Mouse (Mus musculus): ENCODE results near the gene Msto1. TPM values are rescaled to one million over a fixed set of nuclear protein-coding genes. Genes with fewer than 3 reads are reported as not detected.
"Not testable (repeated sequence)": the region's sequence is repeated elsewhere in the genome, so short reads cannot be mapped to it uniquely, and the experiment has no call there.

Gene Msto1
- polyA plus RNA-seq, 1 experiment from 2014 or later: 68.9 TPM

DNA sequence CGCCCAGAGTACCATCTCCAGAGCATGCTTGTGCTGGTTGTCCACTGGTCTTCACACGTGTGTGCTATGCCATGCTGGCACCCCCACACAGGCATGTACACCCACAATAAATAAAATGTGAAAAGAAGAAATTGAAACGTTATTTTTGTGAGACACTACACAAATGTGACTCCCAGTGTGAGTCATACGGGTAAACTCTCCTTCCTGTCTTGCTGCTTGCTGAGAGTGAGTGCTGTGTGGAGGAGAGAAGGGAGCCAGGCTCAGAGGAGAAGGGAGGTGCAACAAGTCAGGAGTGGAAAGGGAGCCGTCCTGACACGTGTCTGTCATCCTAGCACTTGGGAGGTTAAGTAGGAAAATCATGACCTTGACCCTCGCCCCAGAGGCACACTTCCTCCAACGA is 46.6 kb downstream of the Msto1 start:
- WGBS: no CpG with 5 or more reads among the region's 8 CpGs

DNA sequence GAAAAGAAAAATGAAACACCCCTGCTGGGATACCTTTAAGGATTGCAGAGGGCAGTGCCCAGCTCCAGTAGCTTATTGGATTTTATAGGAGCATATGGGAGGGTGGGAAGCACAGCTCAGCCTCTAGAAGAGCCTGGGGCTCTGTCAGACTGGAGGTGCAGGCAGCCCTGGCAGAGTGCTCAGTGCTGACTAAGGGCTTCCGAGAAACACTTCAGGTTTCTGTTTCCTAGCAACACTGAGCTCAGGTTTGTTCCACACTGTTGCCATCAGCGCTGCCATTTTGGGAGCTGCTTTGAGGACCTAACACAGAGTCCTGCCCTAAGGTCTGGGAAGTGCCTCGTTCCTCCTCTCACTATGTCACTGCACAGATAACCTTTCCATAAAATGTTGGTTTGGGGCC is 47.1 kb downstream of the Msto1 start:
- not testable (repeated sequence) for H3K27ac ChIP-seq (replicated peaks); H3K9me3 ChIP-seq (replicated peaks); H3K27me3 ChIP-seq (ENCODE audit: low read depth, poor library complexity, severe bottlenecking); H3K4me1 ChIP-seq; DNase-seq (ENCODE audit: low spot score); H3K4me3 ChIP-seq
- WGBS: no CpG with 5 or more reads among the region's 3 CpGs
- peaks cover 52% of the 10 kb centered on the region for H3K36me3 ChIP-seq

More for the DNA sequence above, 46.6 kb downstream of the Msto1 start:
- peaks cover 47% of the 10 kb centered on the region for H3K36me3 ChIP-seq
- H3K27ac ChIP-seq (replicated peaks); H3K4me1 ChIP-seq; DNase-seq (ENCODE audit: low spot score); H3K4me3 ChIP-seq; H3K27me3 ChIP-seq (ENCODE audit: low read depth, poor library complexity, severe bottlenecking); H3K9me3 ChIP-seq (replicated peaks): not testable (repeated sequence)

DNA sequence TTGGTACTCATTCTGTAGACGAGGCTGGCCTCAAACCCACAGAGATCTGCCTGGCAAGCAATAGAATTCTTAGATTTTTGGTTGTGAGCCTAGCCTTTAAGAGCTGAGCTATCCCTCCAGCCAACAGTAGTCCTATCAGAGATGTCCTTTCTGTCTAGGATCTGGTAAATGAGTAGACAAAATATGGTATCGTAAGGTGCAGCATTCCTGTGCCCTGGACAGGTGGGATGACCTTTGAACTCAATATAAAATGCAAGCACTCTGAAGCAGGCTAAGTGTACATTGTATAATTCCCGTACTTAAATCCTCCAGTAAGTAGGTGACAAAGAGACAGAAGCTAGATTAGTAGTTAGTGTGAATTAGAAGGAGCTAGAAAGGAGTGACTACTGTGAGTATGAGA is 51.7 kb downstream of the Msto1 start:
- H3K27me3 ChIP-seq (ENCODE audit: low read depth, poor library complexity, severe bottlenecking): no peaks in the 10 kb centered on the region

DNA sequence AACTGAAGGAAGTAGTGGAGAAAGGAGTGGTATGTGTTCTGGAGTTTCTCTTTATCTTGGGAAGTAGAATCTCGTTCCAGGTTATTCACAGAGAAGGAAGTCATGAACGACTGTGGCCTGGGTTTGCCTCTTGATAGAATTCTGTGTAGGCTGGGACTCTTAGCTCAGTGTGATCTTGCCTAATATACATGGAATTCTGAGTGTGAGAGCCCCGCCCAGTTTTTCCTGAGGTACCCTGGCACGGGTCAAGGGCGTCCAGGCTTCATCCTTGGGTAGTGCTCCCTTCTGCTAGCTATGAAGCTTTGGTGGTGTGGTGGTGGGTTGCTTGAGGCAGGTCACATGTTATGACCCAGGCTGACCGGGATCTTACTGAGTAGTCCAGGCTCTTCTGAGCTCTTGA is 58.0 kb downstream of the Msto1 start:
- Histone ChIP-seq H3K4me1 (no peaks in the 10 kb centered on the region), H3K9me3 (replicated peaks) (no peaks in the 10 kb centered on the region), H3K4me3 (no peak overlapping the region), H3K27ac (replicated peaks) (no peak overlapping the region), H3K27me3 (ENCODE audit: low read depth, poor library complexity, severe bottlenecking) (no peaks in the 10 kb centered on the region), H3K36me3 (peaks cover 93% of the 10 kb centered on the region)
- no peak for DNase-seq (ENCODE audit: low spot score)
- WGBS: 96% methylated on average over 6 of the region's 6 CpGs

More for the DNA sequence above, 51.7 kb downstream of the Msto1 start:
- 93% methylated on average over 3 of the region's 3 CpGs for WGBS
- H3K4me1 ChIP-seq: no peaks in the 10 kb centered on the region
- no peak overlapping the region for H3K27ac ChIP-seq (replicated peaks)
- H3K36me3 ChIP-seq: peaks cover 95% of the 10 kb centered on the region
- no peaks in the 10 kb centered on the region for H3K9me3 ChIP-seq (replicated peaks)
- no peak for DNase-seq (ENCODE audit: low spot score)
- no peak overlapping the region for H3K4me3 ChIP-seq

Other genes starting within 250 kb of the Msto1 start
- gene Khdc4, start 228.2 kb downstream of the Msto1 start, polyA plus RNA-seq (2016; fragmentation: Nextera tagmentation; extraction: Ambion mirVana): 95.5 and 102 TPM in 2 replicates
- gene Rit1, start 197.2 kb downstream of the Msto1 start, polyA plus RNA-seq (2016; fragmentation: Nextera tagmentation; extraction: Ambion mirVana): 38.9 and 43.8 TPM in 2 replicates
- gene Syt11, start 138.8 kb downstream of the Msto1 start, polyA plus RNA-seq (2016; fragmentation: Nextera tagmentation; extraction: Ambion mirVana): 129 and 187 TPM in 2 replicates
- gene Gon4l, start 78.8 kb downstream of the Msto1 start, polyA plus RNA-seq (2016; fragmentation: Nextera tagmentation; extraction: Ambion mirVana): 15.3 and 17.3 TPM in 2 replicates
- 13.4 and 14.3 TPM in 2 replicates for gene Ash1l, start 36.6 kb upstream of the Msto1 start, polyA plus RNA-seq (2016; fragmentation: Nextera tagmentation; extraction: Ambion mirVana)
- 131 TPM in 2 replicates for gene Dap3, start 37.2 kb upstream of the Msto1 start, polyA plus RNA-seq (2016; fragmentation: Nextera tagmentation; extraction: Ambion mirVana)
- gene Rusc1, start 179.3 kb upstream of the Msto1 start, polyA plus RNA-seq (2016; fragmentation: Nextera tagmentation; extraction: Ambion mirVana): 18.2 and 26.1 TPM in 2 replicates
- gene Gm43738, start 187.1 kb upstream of the Msto1 start, polyA plus RNA-seq (2016; fragmentation: Nextera tagmentation; extraction: Ambion mirVana): not detected in 2 replicates
- gene Fdps, start 188.0 kb upstream of the Msto1 start, polyA plus RNA-seq (2016; fragmentation: Nextera tagmentation; extraction: Ambion mirVana): 366 and 381 TPM in 2 replicates
- gene Pklr, start 222.1 kb upstream of the Msto1 start, polyA plus RNA-seq (2016; fragmentation: Nextera tagmentation; extraction: Ambion mirVana): 4.1 and 5.9 TPM in 2 replicates
- 6.3 and 10.6 TPM in 2 replicates for gene Hcn3, start 246.2 kb upstream of the Msto1 start, polyA plus RNA-seq (2016; fragmentation: Nextera tagmentation; extraction: Ambion mirVana)